Mouse (Mus musculus) cerebellum, adult 2 months (tissue): ENCODE measurements around the gene Etl4.

ENCODE experiments used
- CTCF ChIP-seq: fragments of 200-500 bp; IDR thresholded peaks from 2 replicates; pipeline ENCODE4 v1.5.1; 2011; ENCODE audit warnings: low read depth, mild to moderate bottlenecking, control low read depth, low read length, moderate library complexity, borderline replicate concordance; ENCODE audit not compliant: insufficient read depth
- POLR2A ChIP-seq: fragments of 200-500 bp; IDR thresholded peaks from 2 replicates; pipeline ENCODE4 v1.6.1; 2011; ENCODE audit warnings: low read length, control low read depth, borderline replicate concordance; ENCODE audit not compliant: insufficient read depth

DNA sequence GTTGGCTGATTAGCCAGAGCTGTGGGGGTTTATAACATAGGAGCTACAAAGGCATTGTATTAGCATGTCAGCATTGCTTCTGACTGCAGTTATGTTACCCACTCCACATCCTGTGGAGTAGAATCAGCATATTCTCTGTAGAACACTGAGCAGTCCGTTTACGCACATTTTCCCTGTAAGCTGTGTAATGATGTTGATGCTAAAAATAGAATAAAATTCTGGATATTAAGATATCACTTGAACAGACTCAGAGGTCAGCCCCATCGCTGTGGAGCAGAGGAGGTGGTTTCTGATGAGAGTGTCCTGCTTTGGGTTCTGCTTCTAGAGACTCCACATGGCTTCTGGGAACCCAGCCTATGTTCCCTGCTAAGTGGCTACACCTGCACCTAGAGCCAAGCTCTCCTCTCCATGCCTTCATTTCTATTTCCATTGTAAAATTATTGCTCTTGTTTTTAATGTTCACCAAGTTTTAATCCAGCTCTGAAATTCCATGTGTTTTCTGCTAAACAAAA is 299.2 kb downstream of the Etl4 start:
- TF ChIP-seq POLR2A (no peak), CTCF (no peak)
